ENCODE assay signal across 8 mouse cellular contexts in genomic region chr3:102061923-102062670, GRCm38 (mm10). TPM values are rescaled to one million over a fixed set of nuclear protein-coding genes. Genes with fewer than 3 reads are reported as not detected.
A peak's percentile ranks its signal among the peaks of the same experiment; 100 is the strongest.
DNase-seq lines count a peak whose midpoint lies in the region; ATAC-seq lines count a peak whose summit lies in the region.

No protein-coding gene starts in this region.

- DNase-seq in 3134 (ENCODE audit: extremely low read depth, insufficient read length, low spot score): peak; percentile 30
- peak; percentile 65 to 89 for DNase-seq in adrenal gland, adult (ENCODE audit: inconsistent age in 2 of 2, low spot score in 1 of 2)
- DNase-seq in embryo, embryonic 10.5 days (ENCODE audit: low spot score): peak; percentile 88
- peak; percentile 50 to 74 for DNase-seq in gastrocnemius, postnatal 4 days (ENCODE audit: low spot score in 2 of 2)
- DNase-seq in intestine, embryonic 14.5 days (ENCODE audit: low spot score): peak; percentile 77
- peak; percentile 84 for DNase-seq in limb, embryonic 10.5 days (ENCODE audit: low spot score)

- H3K9ac ChIP-seq in intestine, embryonic 14.5 days (ENCODE audit: low read length): no peak overlapping the region
- no peak overlapping the region for H3K9ac ChIP-seq in midbrain, embryonic 12.5 days (replicated peaks)
- H3K9ac ChIP-seq in stomach, embryonic 16.5 days (ENCODE audit: low read length): no peak overlapping the region

- no peaks in the 10 kb centered on the region for H3K27me3 ChIP-seq in intestine, embryonic 14.5 days (replicated peaks; ENCODE audit: control insufficient read depth, insufficient read depth, low read length)
- peaks cover 6% of the 10 kb centered on the region; the same call in 1 of the 2 replicates for H3K27me3 ChIP-seq in limb, embryonic 10.5 days (ENCODE audit: low read depth, poor library complexity, severe bottlenecking)
- H3K27me3 ChIP-seq in midbrain, embryonic 12.5 days: no peaks in the 10 kb centered on the region
- no peaks in the 10 kb centered on the region for H3K27me3 ChIP-seq in stomach, embryonic 16.5 days (ENCODE audit: control insufficient read depth, insufficient read depth, low read length)

- no peak overlapping the region for H3K4me2 ChIP-seq in intestine, embryonic 14.5 days (ENCODE audit: low read length)
- no peak overlapping the region for H3K4me2 ChIP-seq in midbrain, embryonic 12.5 days (replicated peaks)
- H3K4me2 ChIP-seq in stomach, embryonic 16.5 days (ENCODE audit: low read depth, low read length): no peak overlapping the region

- H3K9me3 ChIP-seq in intestine, embryonic 14.5 days (ENCODE audit: control insufficient read depth, low read length): no peaks in the 10 kb centered on the region
- no peaks in the 10 kb centered on the region for H3K9me3 ChIP-seq in limb, embryonic 10.5 days (replicated peaks)
- no peaks in the 10 kb centered on the region for H3K9me3 ChIP-seq in midbrain, embryonic 12.5 days
- H3K9me3 ChIP-seq in stomach, embryonic 16.5 days (replicated peaks; ENCODE audit: control insufficient read depth, low read length): no peaks in the 10 kb centered on the region; the same call in 1 of the 2 replicates

- no peak overlapping the region for H3K27ac ChIP-seq in intestine, embryonic 14.5 days (ENCODE audit: low read depth)
- H3K27ac ChIP-seq in limb, embryonic 10.5 days: no peak overlapping the region
- peak overlapping the region; percentile 52 for H3K27ac ChIP-seq in midbrain, embryonic 12.5 days (replicated peaks)
- no peak overlapping the region for H3K27ac ChIP-seq in stomach, embryonic 16.5 days (ENCODE audit: low read length)

- no peaks in the 10 kb centered on the region for H3K36me3 ChIP-seq in intestine, embryonic 14.5 days (ENCODE audit: control insufficient read depth, insufficient read depth, low read length)
- H3K36me3 ChIP-seq in limb, embryonic 10.5 days: no peaks in the 10 kb centered on the region
- H3K36me3 ChIP-seq in midbrain, embryonic 12.5 days: no peaks in the 10 kb centered on the region
- H3K36me3 ChIP-seq in stomach, embryonic 16.5 days (ENCODE audit: control insufficient read depth, insufficient read depth, low read length): no peaks in the 10 kb centered on the region

- 43% methylated on average over 14 of the region's 14 CpGs for WGBS in intestine, embryonic 14.5 days
- 46% methylated on average over 14 of the region's 14 CpGs for WGBS in limb, embryonic 10.5 days
- 43% methylated on average over 14 of the region's 14 CpGs for WGBS in midbrain, embryonic 12.5 days
- whole genome bisulfite sequencing in stomach, embryonic 16.5 days: 44% methylated on average over 14 of the region's 14 CpGs

- H3K4me3 ChIP-seq in intestine, embryonic 14.5 days (ENCODE audit: low read depth, low read length): no peak overlapping the region
- H3K4me3 ChIP-seq in limb, embryonic 10.5 days: no peak overlapping the region
- H3K4me3 ChIP-seq in midbrain, embryonic 12.5 days: no peak overlapping the region
- no peak overlapping the region for H3K4me3 ChIP-seq in stomach, embryonic 16.5 days (replicated peaks; ENCODE audit: low read length)

- H3K4me1 ChIP-seq in intestine, embryonic 14.5 days (replicated peaks; ENCODE audit: control insufficient read depth, insufficient read depth, low read length): 0 out of 2 replicates have a peak, but pooled peaks cover 3% of the 10 kb centered on the region
- H3K4me1 ChIP-seq in limb, embryonic 10.5 days: peaks cover 6% of the 10 kb centered on the region
- peaks cover under 1% of the 10 kb centered on the region for H3K4me1 ChIP-seq in midbrain, embryonic 12.5 days
- H3K4me1 ChIP-seq in stomach, embryonic 16.5 days (ENCODE audit: control insufficient read depth, insufficient read depth, low read length): no peaks in the 10 kb centered on the region; the same call in 1 of the 2 replicates

- no peak for ATAC-seq in intestine, embryonic 14.5 days (replicated peaks; ENCODE audit: low FRiP score, low TSS enrichment, low read depth)
- peak; percentile 80 for ATAC-seq in midbrain, embryonic 12.5 days (ENCODE audit: low FRiP score, low read depth)
- peak; percentile 45; the same call in 1 of the 2 replicates for ATAC-seq in stomach, embryonic 16.5 days (ENCODE audit: insufficient read depth, low FRiP score)

RNA-seq across cellular contexts. Expression of gene Casq2, which starts 24.1 kb away (rescaled TPM):
- total RNA-seq in gastrocnemius, postnatal 4 days (2021): 100 to 1,000 TPM; 579 to 657 TPM
- polyA plus RNA-seq in intestine, embryonic 14.5 days (2014; fragmentation: Nextera tagmentation; extraction: Ambion mirVana): 0.42 and 0.66 TPM in 2 replicates
- polyA plus RNA-seq in limb, embryonic 10.5 days (2016; fragmentation: Nextera tagmentation; extraction: Ambion mirVana): 0.08 and 0.28 TPM in 2 replicates
- 0.13 and 0.47 TPM in 2 replicates for polyA plus RNA-seq in midbrain, embryonic 12.5 days (2016; fragmentation: Nextera tagmentation; extraction: Ambion mirVana)
- polyA plus RNA-seq in stomach, embryonic 16.5 days (2015; fragmentation: Nextera tagmentation; extraction: Ambion mirVana): 3.9 and 45.9 TPM in 2 replicates

RNA-seq across cellular contexts. Expression of gene Nhlh2, which starts 52.2 kb away (rescaled TPM):
- not detected for total RNA-seq in gastrocnemius, postnatal 4 days (2021)
- 0.08 TPM in 1 of 2 replicates, not detected in the other for polyA plus RNA-seq in intestine, embryonic 14.5 days (2014; fragmentation: Nextera tagmentation; extraction: Ambion mirVana)
- 0.13 and 0.14 TPM in 2 replicates for polyA plus RNA-seq in limb, embryonic 10.5 days (2016; fragmentation: Nextera tagmentation; extraction: Ambion mirVana)
- 127 and 132 TPM in 2 replicates for polyA plus RNA-seq in midbrain, embryonic 12.5 days (2016; fragmentation: Nextera tagmentation; extraction: Ambion mirVana)
- not detected in 2 replicates for polyA plus RNA-seq in stomach, embryonic 16.5 days (2015; fragmentation: Nextera tagmentation; extraction: Ambion mirVana)

Comparison
In these comparisons a context has a peak if more than half of its experiments do, and no peak if none do; other contexts are left out.
1. DNase-seq: peak in every context shown above with its lines; median percentile 88 in embryo, embryonic 10.5 days; 84 in limb, embryonic 10.5 days; 77 in adrenal gland, adult; 77 in intestine, embryonic 14.5 days; 62 in gastrocnemius, postnatal 4 days; 30 in 3134.
2. RNA of gene Nhlh2, which starts 52.2 kb away (polyA plus RNA-seq): 127 to 132 TPM in midbrain, embryonic 12.5 days; 0.13 to 0.14 TPM in limb, embryonic 10.5 days, 0.08 TPM in intestine, embryonic 14.5 days and not detected in stomach, embryonic 16.5 days; every median in the first group is over 100 times any median in the second.